Mouse (Mus musculus) urinary bladder, postnatal 4 days (tissue): ENCODE results near the gene Vrk3.

Source experiments
- DNase-seq, 2 experiments: peaks; one replicate each; pipeline ENCODE4 v3.0.0; 2021 to 2022; ENCODE audit warnings: low spot score in 2 of 2

The Vrk3 gene

DNA sequence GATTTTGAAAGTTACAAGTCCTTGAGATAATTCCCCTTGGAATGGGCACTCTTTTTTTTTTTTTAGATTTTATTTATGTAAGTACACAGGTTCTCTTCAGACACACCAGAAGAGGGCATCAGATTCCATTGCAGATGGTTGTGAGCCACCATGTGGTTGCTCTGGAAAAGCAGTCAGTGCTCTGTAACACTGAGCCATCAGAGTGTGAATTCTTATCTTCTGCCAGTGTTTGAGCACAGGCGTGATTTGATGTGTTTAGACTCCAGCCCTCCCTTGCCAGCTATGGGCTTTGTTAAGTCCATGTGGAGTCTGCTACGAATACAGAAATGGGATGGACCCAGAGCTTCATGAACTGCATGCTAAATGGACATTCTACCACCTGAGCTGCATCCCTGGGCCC is 70.0 kb downstream of the Vrk3 start:
- peak; percentile 16 to 51 for DNase-seq

GRCm38 (mm10) chr7:44818751-44819235 is 70.6 kb downstream of the Vrk3 start:
- peak; percentile 40 to 71 for DNase-seq

DNA sequence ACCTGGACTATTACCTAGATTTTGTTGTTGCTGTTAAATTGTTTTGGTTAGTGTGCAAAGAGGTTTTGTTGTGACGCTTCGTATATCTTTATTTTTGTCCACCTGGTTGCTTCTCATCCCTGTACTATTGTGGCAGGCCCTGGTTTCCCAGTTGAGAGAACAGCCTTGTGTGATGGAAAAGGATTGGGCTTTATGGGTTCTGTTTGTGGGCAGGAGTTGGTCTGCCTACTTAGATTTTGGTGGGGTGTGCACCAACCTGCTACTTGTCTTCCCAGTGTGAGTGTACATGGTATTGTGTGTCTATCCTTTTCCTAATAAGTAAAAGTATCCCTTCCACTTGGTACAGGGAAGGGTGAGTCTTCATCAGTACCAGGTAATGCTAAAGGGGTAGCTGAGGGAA is 71.2 kb downstream of the Vrk3 start:
- peak in 1 of 2 experiments; percentile 42 for DNase-seq

- peak; percentile 15 to 44 for DNase-seq
Measured at GRCm38 (mm10) chr7:44819863-44820262, 71.7 kb downstream of the Vrk3 start.

DNA sequence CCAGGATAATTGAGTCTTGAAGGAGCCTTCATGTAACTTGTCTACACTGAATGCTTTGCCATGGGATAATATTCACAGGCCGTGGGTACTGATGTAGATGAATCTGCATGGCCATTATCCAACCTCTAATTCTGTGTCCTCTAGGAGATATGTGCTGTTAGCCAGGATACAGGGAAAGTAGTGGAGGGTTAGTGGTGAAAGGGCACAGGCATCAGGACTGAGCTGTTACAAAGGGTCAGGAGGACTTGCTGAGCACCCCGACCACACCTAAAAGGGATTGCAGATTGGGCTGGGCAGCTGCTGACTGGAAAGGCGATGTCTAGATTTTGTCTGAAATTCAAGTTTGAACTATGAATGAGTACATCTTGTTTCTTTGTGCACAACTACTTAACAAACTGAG is 72.3 kb downstream of the Vrk3 start:
- DNase-seq, result peak; percentile 5 to 22

DNA sequence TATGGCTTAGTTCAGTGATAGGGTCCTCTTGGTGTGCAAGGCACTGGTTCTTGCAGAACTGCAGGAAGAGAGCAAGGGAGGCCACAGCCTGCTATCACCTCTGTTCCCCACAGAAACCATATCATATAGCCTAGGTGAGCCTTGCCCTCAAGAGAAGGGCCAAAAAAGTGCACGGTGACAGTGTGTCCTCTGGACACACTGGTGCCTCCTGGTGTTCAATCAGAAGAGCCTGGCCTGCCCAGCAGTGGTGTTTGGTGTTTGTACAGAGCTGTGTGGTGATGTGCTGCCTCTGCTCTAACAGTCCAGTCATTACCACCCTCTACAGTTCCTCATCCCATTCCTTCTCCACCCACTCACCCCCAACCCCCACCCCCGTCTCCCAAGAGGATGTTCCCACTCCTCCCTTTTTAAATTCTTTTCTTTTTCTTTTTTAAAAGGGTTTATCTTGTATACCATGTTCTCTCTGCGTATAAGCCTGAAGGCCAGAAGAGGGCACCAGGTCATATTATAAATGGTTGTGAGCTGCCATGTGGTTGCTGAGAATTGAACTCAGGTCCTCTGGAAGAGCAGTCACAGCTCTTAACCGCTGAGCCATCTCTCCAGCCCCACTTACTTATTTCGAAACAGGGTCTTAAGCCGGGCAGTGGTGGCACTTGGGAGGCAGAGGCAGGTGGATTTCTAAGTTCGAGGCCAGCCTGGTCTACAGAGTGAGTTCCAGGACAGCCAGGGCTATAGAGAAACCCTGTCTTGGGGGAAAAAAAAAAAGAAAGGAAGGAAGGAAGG is 73.6 kb downstream of the Vrk3 start:
- DNase-seq, result peak; percentile 13 to 47

DNA sequence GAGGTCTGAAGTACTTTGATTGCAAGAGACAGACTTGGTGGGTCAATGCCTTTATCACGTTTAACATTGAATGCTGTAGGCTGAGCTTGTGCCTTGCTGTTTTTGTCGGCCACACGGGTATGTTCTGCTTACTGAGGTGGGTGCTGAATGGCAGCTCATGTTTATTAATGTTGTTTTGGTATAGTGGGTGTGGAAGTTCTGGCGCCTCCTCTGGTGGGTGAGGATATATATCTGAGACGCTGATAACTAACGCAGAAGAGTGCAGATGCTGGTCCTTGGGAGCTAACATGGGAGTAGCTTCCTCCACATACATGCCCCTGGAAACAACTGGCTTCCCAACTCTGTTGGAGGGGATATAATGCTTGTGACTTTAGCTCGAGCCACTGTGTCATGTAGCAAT is 75.2 kb downstream of the Vrk3 start:
- no peak for DNase-seq

DNA sequence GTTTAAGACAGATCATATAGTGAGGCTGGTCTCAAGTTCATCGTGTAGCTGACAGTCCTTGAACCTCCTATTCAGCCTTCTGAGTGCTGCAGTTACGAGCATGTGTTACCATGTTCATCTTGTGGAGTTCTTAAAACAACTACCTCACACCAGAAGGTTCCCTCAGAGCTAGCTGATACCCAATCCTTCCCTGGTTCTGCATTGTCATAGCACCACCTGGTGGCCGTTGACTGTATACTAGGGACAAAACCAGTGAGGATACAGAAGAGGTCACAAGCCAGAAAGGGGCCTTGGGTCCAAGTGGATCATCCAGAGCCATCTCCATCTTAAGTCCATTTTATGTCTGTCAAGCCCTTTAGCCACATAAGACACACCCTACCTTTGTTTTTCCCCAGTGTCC is 76.7 kb downstream of the Vrk3 start:
- peak; percentile 56 to 82 for DNase-seq

DNA sequence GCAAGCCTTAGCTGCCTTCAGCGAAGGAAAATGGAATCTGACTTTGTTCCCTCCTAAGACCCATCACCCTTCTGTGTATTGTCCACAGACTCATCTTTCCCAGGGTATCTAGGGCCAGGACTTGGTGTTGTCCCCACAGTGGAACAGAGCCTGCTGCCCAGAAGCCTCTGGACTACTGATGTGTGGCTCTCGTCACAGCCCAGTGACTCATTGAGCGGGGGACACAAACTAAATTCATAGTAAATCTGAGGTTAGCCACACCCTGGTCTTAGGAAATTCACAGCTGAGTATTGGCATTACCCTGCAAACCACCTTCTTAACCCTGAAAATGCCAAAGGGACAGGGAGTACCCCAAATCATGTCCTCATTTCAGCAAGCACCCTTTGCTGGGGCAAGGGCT is 78.6 kb downstream of the Vrk3 start:
- no peak for DNase-seq
